Mouse (Mus musculus) adrenal gland, adult (tissue): Measurements from ENCODE around the gene Itsn2.
"Not testable (repeated sequence)": the region's sequence is repeated elsewhere in the genome, so short reads cannot be mapped to it uniquely, and the experiment has no call there.

Source experiments
- DNase-seq, 2 experiments: peaks; one replicate each; pipeline ENCODE4 v3.0.0; 2022 to 2023; ENCODE audit warnings: low spot score in 1 of 2; ENCODE audit not compliant: inconsistent age in 2 of 2

Itsn2 gene

GRCm38 (mm10) chr12:4595055-4595454 is 2.6 kb downstream of the Itsn2 start:
- DNase-seq = no peak

- DNase-seq = peak in 1 of 2 experiments; percentile 44
These were observed 6.4 kb downstream of the Itsn2 start for GRCm38 (mm10) chr12:4598666-4599428.

GRCm38 (mm10) chr12:4599713-4600112 is 7.3 kb downstream of the Itsn2 start:
- DNase-seq = peak in 1 of 2 experiments; percentile 44

GRCm38 (mm10) chr12:4606625-4607024 is 14.2 kb downstream of the Itsn2 start:
- no peak for DNase-seq

GRCm38 (mm10) chr12:4614722-4615121 is 22.3 kb downstream of the Itsn2 start:
- no peak for DNase-seq

GRCm38 (mm10) chr12:4624201-4624600 is 31.8 kb downstream of the Itsn2 start:
- peak in 1 of 2 experiments; percentile 40 for DNase-seq

GRCm38 (mm10) chr12:4632957-4633356 is 40.5 kb downstream of the Itsn2 start:
- DNase-seq = no peak

- no peak for DNase-seq
These were observed 46.0 kb downstream of the Itsn2 start for GRCm38 (mm10) chr12:4638438-4638837.

- DNase-seq = no peak
These were observed 48.3 kb downstream of the Itsn2 start for GRCm38 (mm10) chr12:4640737-4641136.

- DNase-seq = no peak
These were observed 64.4 kb downstream of the Itsn2 start for GRCm38 (mm10) chr12:4656813-4657212.

GRCm38 (mm10) chr12:4664929-4665674 is 72.7 kb downstream of the Itsn2 start:
- DNase-seq = peak in 1 of 2 experiments; percentile 54

GRCm38 (mm10) chr12:4665675-4666037 is 73.2 kb downstream of the Itsn2 start:
- DNase-seq = peak in 1 of 2 experiments; percentile 54

- no peak for DNase-seq
These were observed 83.9 kb downstream of the Itsn2 start for GRCm38 (mm10) chr12:4676336-4676735.

GRCm38 (mm10) chr12:4679971-4680370 is 87.5 kb downstream of the Itsn2 start:
- DNase-seq = no peak

- DNase-seq = peak; percentile 30 to 62
These were observed 93.0 kb downstream of the Itsn2 start for GRCm38 (mm10) chr12:4685441-4685840.

GRCm38 (mm10) chr12:4688386-4688785 is 95.9 kb downstream of the Itsn2 start:
- DNase-seq = no peak

GRCm38 (mm10) chr12:4689341-4689740 is 96.9 kb downstream of the Itsn2 start:
- DNase-seq = no peak

- DNase-seq = no peak
These were observed 98.8 kb downstream of the Itsn2 start for GRCm38 (mm10) chr12:4691193-4691592.

- DNase-seq = no peak
These were observed 102.1 kb downstream of the Itsn2 start for GRCm38 (mm10) chr12:4694534-4694933.

- not testable (repeated sequence) for DNase-seq
These were observed 113.2 kb downstream of the Itsn2 start for GRCm38 (mm10) chr12:4705626-4706025.

GRCm38 (mm10) chr12:4706175-4706574 is 113.7 kb downstream of the Itsn2 start:
- DNase-seq = no peak

GRCm38 (mm10) chr12:4706901-4707300 is 114.5 kb downstream of the Itsn2 start:
- no peak for DNase-seq
